Mouse (Mus musculus): ENCODE data around the gene Olfr1261.

Olfr1261 gene

GRCm38 (mm10) chr2:89990921-89991320, at the start of gene Olfr1261:
Gene Olfr1261, plus strand, starts transcription at chr2:89991221.
- DNase-seq (ENCODE audit: low read depth, low spot score) = no peak

- DNase-seq (ENCODE audit: low read depth, low spot score) = no peak
These were observed 42.5 kb upstream of the Olfr1261 start, which contains the start of gene Olfr1259 for GRCm38 (mm10) chr2:89948564-89948963. Gene Olfr1259, minus strand, starts transcription at chr2:89948664.

- no peak for DNase-seq (ENCODE audit: low read depth, low spot score)
These were observed 16.8 kb upstream of the Olfr1261 start, which contains the start of gene Olfr1260 for GRCm38 (mm10) chr2:89974184-89974583. Gene Olfr1260, plus strand, starts transcription at chr2:89974340.

- DNase-seq (ENCODE audit: low read depth, low spot score) = no peak
These were observed 13.3 kb upstream of the Olfr1261 start for GRCm38 (mm10) chr2:89977709-89978108.

GRCm38 (mm10) chr2:89999845-90000244, 8.8 kb downstream of the Olfr1261 start, which contains the start of gene Olfr1262:
Gene Olfr1262, plus strand, starts transcription at chr2:90000145.
- DNase-seq (ENCODE audit: low read depth, low spot score) = no peak

GRCm38 (mm10) chr2:90011831-90012230, 20.8 kb downstream of the Olfr1261 start, which contains the start of gene Olfr1263:
Gene Olfr1263, plus strand, starts transcription at chr2:90012131.
- no peak for DNase-seq (ENCODE audit: low read depth, low spot score)

GRCm38 (mm10) chr2:90025477-90025876, 34.5 kb downstream of the Olfr1261 start, which contains the start of gene Olfr1264:
Gene Olfr1264, minus strand, starts transcription at chr2:90025577.
- DNase-seq (ENCODE audit: low read depth, low spot score) = no peak

GRCm38 (mm10) chr2:90035037-90035436, 44.0 kb downstream of the Olfr1261 start, which contains the start of gene Olfr1265:
Gene Olfr1265, plus strand, starts transcription at chr2:90035337.
- no peak for DNase-seq (ENCODE audit: low read depth, low spot score)
